In genomic region chr1:151879308-151879850, GRCm38 (mm10) we compare ENCODE assay signal across 15 mouse cellular contexts.
A peak's percentile ranks its signal among the peaks of the same experiment; 100 is the strongest.
DNase-seq lines count a peak whose midpoint lies in the region; ATAC-seq lines count a peak whose summit lies in the region.
"Had no signal": no experiment of that assay in that cellular context is flagged by ENCODE, and none has a peak within 500 bp of the region (broad histone marks: within the 10 kb centered on the region; RNA-seq: fewer than 3 reads in every experiment).

No protein-coding gene starts in this region.

- no peak for DNase-seq in frontal cortex, postnatal 14 days (ENCODE audit: low spot score in 2 of 2)
- no peak for DNase-seq in midbrain, embryonic 14.5 days
- DNase-seq in WW6 (ENCODE audit: low read depth, low spot score) = peak; percentile 49
- DNase-seq in embryo, embryonic 10.5 days (ENCODE audit: low spot score) = no peak
- no peak for DNase-seq in left cerebral cortex, adult 11 months (ENCODE audit: low spot score)
- DNase-seq: heart, postnatal 36 days; thymus, postnatal 25 days had no signal

- no peak overlapping the region for H3K4me3 ChIP-seq in midbrain, embryonic 16.5 days (ENCODE audit: low read depth, low read length)
- H3K4me3 ChIP-seq in midbrain, embryonic 14.5 days (replicated peaks; ENCODE audit: low read depth, low read length) = no peak overlapping the region
- H3K4me3 ChIP-seq in limb, embryonic 13.5 days = no peak overlapping the region
- H3K4me3 ChIP-seq: forebrain, embryonic 13.5 days had no signal

- no peak overlapping the region for H3K4me2 ChIP-seq in midbrain, embryonic 16.5 days (ENCODE audit: low read length)
- no peak overlapping the region for H3K4me2 ChIP-seq in midbrain, embryonic 14.5 days (ENCODE audit: low read length)
- H3K4me2 ChIP-seq in limb, embryonic 13.5 days (replicated peaks) = no peak overlapping the region
- H3K4me2 ChIP-seq: forebrain, embryonic 13.5 days; liver, embryonic 11.5 days; lung, embryonic 14.5 days had no signal

- no peak overlapping the region for H3K9ac ChIP-seq in midbrain, embryonic 16.5 days (ENCODE audit: low read depth, low read length)
- no peak overlapping the region for H3K9ac ChIP-seq in midbrain, embryonic 14.5 days (replicated peaks; ENCODE audit: low read length)
- H3K9ac ChIP-seq in limb, embryonic 13.5 days = no peak overlapping the region
- H3K9ac ChIP-seq: forebrain, embryonic 13.5 days; lung, embryonic 14.5 days had no signal

- H3K36me3 ChIP-seq in midbrain, embryonic 16.5 days (ENCODE audit: control insufficient read depth, insufficient read depth, low read length) = no peaks in the 10 kb centered on the region
- H3K36me3 ChIP-seq in midbrain, embryonic 14.5 days (ENCODE audit: control insufficient read depth, insufficient read depth, low read length) = no peaks in the 10 kb centered on the region
- no peaks in the 10 kb centered on the region for H3K36me3 ChIP-seq in limb, embryonic 13.5 days

- H3K27me3 ChIP-seq in midbrain, embryonic 16.5 days (ENCODE audit: control insufficient read depth, insufficient read depth, low read depth, low read length) = no peaks in the 10 kb centered on the region
- H3K27me3 ChIP-seq in midbrain, embryonic 14.5 days (ENCODE audit: control insufficient read depth, insufficient read depth, low read length) = no peaks in the 10 kb centered on the region
- no peaks in the 10 kb centered on the region for H3K27me3 ChIP-seq in limb, embryonic 13.5 days
- H3K27me3 ChIP-seq: forebrain, embryonic 13.5 days had no signal

- H3K9me3 ChIP-seq in midbrain, embryonic 16.5 days (replicated peaks; ENCODE audit: control insufficient read depth, low read length, poor library complexity, severe bottlenecking) = no peaks in the 10 kb centered on the region
- H3K9me3 ChIP-seq in midbrain, embryonic 14.5 days (ENCODE audit: control insufficient read depth, low read length) = no peaks in the 10 kb centered on the region
- no peaks in the 10 kb centered on the region for H3K9me3 ChIP-seq in limb, embryonic 13.5 days
- H3K9me3 ChIP-seq: forebrain, embryonic 13.5 days had no signal

- peak; percentile 39 for ATAC-seq in frontal cortex, adult (ENCODE audit: low TSS enrichment)
- 0 out of 2 replicates have a peak, but pooled peaks have one; percentile 22 for ATAC-seq in midbrain, embryonic 16.5 days
- no peak for ATAC-seq in midbrain, embryonic 14.5 days (ENCODE audit: low FRiP score, low TSS enrichment)
- peak; percentile 60; the same call in 1 of the 2 replicates for ATAC-seq in limb, embryonic 13.5 days (ENCODE audit: low FRiP score, low read depth)
- ATAC-seq: inflammation-experienced regulatory T-cells, adult 6 months had no signal

- H3K27ac ChIP-seq in midbrain, embryonic 16.5 days (ENCODE audit: low read length) = no peak overlapping the region
- H3K27ac ChIP-seq in midbrain, embryonic 14.5 days (replicated peaks; ENCODE audit: low read depth, low read length) = no peak overlapping the region
- H3K27ac ChIP-seq in limb, embryonic 13.5 days = peak overlapping the region; percentile 58; the same call in 1 of the 2 replicates
- H3K27ac ChIP-seq: forebrain, embryonic 13.5 days; macrophage had no signal

- H3K4me1 ChIP-seq in midbrain, embryonic 16.5 days (ENCODE audit: control insufficient read depth, insufficient read depth, low read length) = peaks cover 6% of the 10 kb centered on the region; the same call in 1 of the 2 replicates
- peaks cover 8% of the 10 kb centered on the region; the same call in 1 of the 2 replicates for H3K4me1 ChIP-seq in midbrain, embryonic 14.5 days (ENCODE audit: control insufficient read depth, insufficient read depth, low read length)
- peaks cover 13% of the 10 kb centered on the region for H3K4me1 ChIP-seq in limb, embryonic 13.5 days

- WGBS in midbrain, embryonic 16.5 days = 85% methylated on average over 11 of the region's 11 CpGs
- 88% methylated on average over 11 of the region's 11 CpGs for WGBS in midbrain, embryonic 14.5 days
- WGBS in limb, embryonic 13.5 days = 76% methylated on average over 11 of the region's 11 CpGs
